In genomic region chr17:80943835-80944529, GRCm38 (mm10) we compare ENCODE assay signal across 8 mouse cellular contexts. TPM values are rescaled to one million over a fixed set of nuclear protein-coding genes. Genes with fewer than 3 reads are reported as not detected.
A peak's percentile ranks its signal among the peaks of the same experiment; 100 is the strongest.
DNase-seq lines count a peak whose midpoint lies in the region; ATAC-seq and TF ChIP-seq lines count a peak whose summit lies in the region.

No protein-coding gene starts in this region.

- H3K27ac ChIP-seq in ES-E14 (ENCODE audit: insufficient read depth, low read depth, low read length, poor library complexity, severe bottlenecking) = no peak overlapping the region
- H3K27ac ChIP-seq in forebrain, embryonic 13.5 days = peak overlapping the region; percentile 80
- H3K27ac ChIP-seq in liver, embryonic 14.5 days = no peak overlapping the region

- no peaks in the 10 kb centered on the region for H3K27me3 ChIP-seq in forebrain, embryonic 13.5 days
- peaks cover 29% of the 10 kb centered on the region for H3K27me3 ChIP-seq in liver, embryonic 14.5 days (ENCODE audit: control insufficient read depth, insufficient read depth, low read length)

- TF ChIP-seq CTCF in liver, embryonic 14.5 days (IDR thresholded peaks at IDR 0.05; ENCODE audit: low read depth) = no peak

- DNase-seq in heart, adult 11 months = peak; percentile 83
- no peak for DNase-seq in heart, postnatal 10 days
- peak; percentile 22 for DNase-seq in ES-E14 (ENCODE audit: low read depth, low spot score)
- no peak for DNase-seq in liver, embryonic 14.5 days (ENCODE audit: low read depth in 3 of 3, low spot score in 3 of 3)
- no peak for DNase-seq in frontal cortex, postnatal 14 days (ENCODE audit: low spot score in 2 of 2)
- no peak for DNase-seq in MN1 (ENCODE audit: low spot score)
- DNase-seq in adrenal gland, adult 8-10 months = no peak

- no peaks in the 10 kb centered on the region for H3K36me3 ChIP-seq in ES-E14 (ENCODE audit: control insufficient read depth, insufficient read depth, low read length, poor library complexity, severe bottlenecking)
- peaks cover 6% of the 10 kb centered on the region for H3K36me3 ChIP-seq in forebrain, embryonic 13.5 days (ENCODE audit: poor library complexity, severe bottlenecking)
- H3K36me3 ChIP-seq in liver, embryonic 14.5 days (replicated peaks; ENCODE audit: control insufficient read depth, insufficient read depth, low read depth) = no peaks in the 10 kb centered on the region

- peak overlapping the region; percentile 66 for H3K4me2 ChIP-seq in forebrain, embryonic 13.5 days
- peak overlapping the region; percentile 55 for H3K4me2 ChIP-seq in liver, embryonic 14.5 days (ENCODE audit: low read depth)

- H3K4me3 ChIP-seq in ES-E14 (ENCODE audit: insufficient read depth in 1 of 2, low read depth in 1 of 2, low read length in 2 of 2, poor library complexity in 1 of 2, severe bottlenecking in 1 of 2) = peak overlapping the region; percentile 77 to 83
- peak overlapping the region; percentile 74 for H3K4me3 ChIP-seq in forebrain, embryonic 13.5 days
- peak overlapping the region in 1 of 2 experiments; percentile 43; a peak in 2 of 4 replicates for H3K4me3 ChIP-seq in liver, embryonic 14.5 days (ENCODE audit: insufficient read depth in 1 of 2, low read depth in 2 of 2, low read length in 2 of 2)

- TF ChIP-seq EP300 in liver, embryonic 14.5 days (IDR thresholded peaks at IDR 0.05; ENCODE audit: low read depth) = no peak

- no peaks in the 10 kb centered on the region for H3K4me1 ChIP-seq in ES-E14 (ENCODE audit: control insufficient read depth in 2 of 2, insufficient read depth in 2 of 2, low read length in 2 of 2, poor library complexity in 1 of 2)
- peaks cover 23% of the 10 kb centered on the region; the same call in 1 of the 2 replicates for H3K4me1 ChIP-seq in forebrain, embryonic 13.5 days
- no peaks in the 10 kb centered on the region for H3K4me1 ChIP-seq in liver, embryonic 14.5 days (replicated peaks; ENCODE audit: control insufficient read depth in 2 of 2, insufficient read depth in 2 of 2, low read length in 1 of 2)

- no peak overlapping the region; the same call in 1 of the 2 replicates for H3K9ac ChIP-seq in ES-E14 (ENCODE audit: insufficient read depth, low read depth, low read length, poor library complexity, severe bottlenecking)
- peak overlapping the region; percentile 93 for H3K9ac ChIP-seq in forebrain, embryonic 13.5 days
- H3K9ac ChIP-seq in liver, embryonic 14.5 days (replicated peaks) = no peak overlapping the region

- 9% methylated on average over 14 of the region's 26 CpGs for WGBS in forebrain, embryonic 13.5 days
- 4% methylated on average over 24 of the region's 26 CpGs for WGBS in liver, embryonic 14.5 days (ENCODE audit: insufficient replicate concordance)

- in situ Hi-C loops in ES-E14 (cut with MboI; ENCODE audit: low sequenced_read_pairs in 2 of 2, unreplicated experiment in 2 of 2) = no loop called here

- H3K9me3 ChIP-seq in ES-E14 (ENCODE audit: control insufficient read depth, insufficient read depth, low read depth, low read length) = no peaks in the 10 kb centered on the region
- H3K9me3 ChIP-seq in forebrain, embryonic 13.5 days (replicated peaks) = no peaks in the 10 kb centered on the region
- no peaks in the 10 kb centered on the region for H3K9me3 ChIP-seq in liver, embryonic 14.5 days (ENCODE audit: control insufficient read depth, low read length)

- intact Hi-C loops in heart, postnatal 10 days (cut with DNase I) = no loop called here

- ATAC-seq in forebrain, embryonic 13.5 days = peak; percentile 42
- no peak for ATAC-seq in liver, embryonic 14.5 days (ENCODE audit: insufficient read depth)

TF ChIP-seq in ES-E14, 5 proteins besides CTCF, POLR2A, EP300 and RAD21:
- TF ChIP-seq HCFC1 (IDR thresholded peaks at IDR 0.05; ENCODE audit: borderline replicate concordance, insufficient read depth, low read length) (no peak), MAFK (IDR thresholded peaks at IDR 0.05; ENCODE audit: insufficient read depth, low read depth, low read length) (no peak), ZC3H11A (IDR thresholded peaks at IDR 0.05; ENCODE audit: borderline replicate concordance, low read depth, low read length) (no peak), ZNF384 (IDR thresholded peaks at IDR 0.05; ENCODE audit: low read depth, low read length) (no peak), CHD2 (IDR thresholded peaks at IDR 0.05; ENCODE audit: low read depth, low read length) (no peak)
TF ChIP-seq in ES-E14: peak in this region for 0.

RNA-seq across cellular contexts. Expression of gene Tmem178, which starts 0.5 kb away (rescaled TPM):
- total RNA-seq in heart, postnatal 10 days (2021) = 1 to 10 TPM; 1.4 to 1.8 TPM
- total RNA-seq in ES-E14 (2012; rRNA removed) = 0.40 and 0.53 TPM in 2 replicates
- 29.7 and 40.4 TPM in 2 replicates for polyA plus RNA-seq in forebrain, embryonic 13.5 days (2015; fragmentation: Nextera tagmentation; extraction: Ambion mirVana)
- 0.08 and 0.10 TPM in 2 replicates for polyA plus RNA-seq in liver, embryonic 14.5 days (2012; rRNA removed)
- polyA plus RNA-seq in liver, embryonic 14.5 days (2014; fragmentation: Nextera tagmentation; extraction: Ambion mirVana) = 0.11 TPM in 1 of 2 replicates, not detected in the other
- total RNA-seq in adrenal gland, adult 8-10 months (2022) = 10 to 100 TPM; 10.9 to 20.5 (median 15.5) TPM

Comparison
In these comparisons a context has a peak if more than half of its experiments do, and no peak if none do; other contexts are left out.
1. DNase-seq: peak in heart, adult 11 months (single experiment) and ES-E14 (single experiment); none in heart, postnatal 10 days (0 of 2), liver, embryonic 14.5 days (0 of 3), frontal cortex, postnatal 14 days (0 of 2), MN1 (single experiment) and adrenal gland, adult 8-10 months (single experiment).